8 mouse cellular contexts compared by ENCODE assay signal in the genomic region with DNA sequence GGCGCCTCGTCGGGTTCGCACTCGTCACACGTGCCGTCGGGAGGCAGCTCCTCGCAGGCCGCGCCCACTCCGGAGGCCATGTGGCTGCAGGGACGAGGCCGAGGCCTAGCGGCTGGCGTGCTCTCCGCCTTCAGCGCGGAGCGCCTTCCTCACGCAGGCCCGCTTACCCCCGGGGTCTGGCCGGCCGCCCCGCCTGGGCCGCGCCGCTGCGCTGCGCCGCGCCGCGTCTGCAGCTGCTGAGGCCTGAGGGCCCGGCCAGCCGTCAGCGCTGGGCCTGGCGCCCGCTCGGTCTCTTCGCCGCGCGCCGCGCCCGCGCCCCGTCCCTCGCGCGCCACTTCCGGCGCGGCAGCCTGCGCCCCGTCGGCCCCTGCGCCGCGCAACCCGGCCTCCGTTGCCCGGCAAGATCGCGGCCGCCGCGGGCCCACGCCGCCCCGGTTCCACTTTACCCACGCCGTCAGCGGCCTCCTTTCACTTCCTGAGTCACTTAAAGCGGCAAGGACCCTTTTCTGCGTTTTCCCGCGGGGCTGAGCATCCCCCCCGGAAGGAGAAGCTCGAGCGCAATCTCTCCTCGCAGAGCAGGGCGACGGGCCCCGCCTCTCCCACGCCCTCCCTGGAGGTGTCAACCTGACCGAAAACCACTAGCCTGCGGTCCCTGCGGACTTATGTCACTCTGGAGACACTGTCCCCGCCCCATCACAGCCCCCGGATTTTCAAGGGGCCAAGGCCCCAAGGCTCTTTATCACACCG. TPM values are rescaled to one million over a fixed set of nuclear protein-coding genes. Genes with fewer than 3 reads are reported as not detected.
DNase-seq lines count a peak whose midpoint lies in the region; ATAC-seq and TF ChIP-seq lines count a peak whose summit lies in the region.

No protein-coding gene starts in this region.

- WGBS in hindbrain, postnatal 0 days, result 4% methylated on average over 93 of the region's 94 CpGs
- whole genome bisulfite sequencing in macrophage (ENCODE audit: missing documents), result under 1% methylated on average over 87 of the region's 94 CpGs

- no peaks in the 10 kb centered on the region for H3K27me3 ChIP-seq in hindbrain, postnatal 0 days (ENCODE audit: insufficient read depth, low read length)

- peak overlapping the region; percentile 91 for H3K9ac ChIP-seq in hindbrain, postnatal 0 days (replicated peaks; ENCODE audit: low read length)

- H3K4me2 ChIP-seq in hindbrain, postnatal 0 days (ENCODE audit: low read depth, low read length), result peak overlapping the region; percentile 73

- intact Hi-C loops in gastrocnemius, adult 2 months (cut with DNase I), result loop anchor here (5.0 to 10.0 kb wide), 4 partner anchors 52 to 1624 kb away; partner anchors contain the start of genes 4931422A03Rik, Fbxo3 and Fjx1
- intact Hi-C loops in left cerebral cortex, adult 2 months (cut with DNase I), result loop anchor here (2.0 to 5.0 kb wide), 2 partner anchors 50 to 98 kb away; no protein-coding TSS in a partner anchor

- peak; percentile 89 for DNase-seq in gastrocnemius, adult 2 months
- peak; percentile 94 for DNase-seq in hindbrain, postnatal 0 days (ENCODE audit: low spot score)
- DNase-seq in left cerebral cortex, adult 2 months (ENCODE audit: extremely low spot score in 1 of 2, low spot score in 2 of 2), result peak; percentile 89
- DNase-seq in retina, postnatal 7 days (ENCODE audit: low read depth, low spot score), result peak; percentile 76
- DNase-seq in urinary bladder, adult 18-20 months (ENCODE audit: low spot score in 2 of 2), result peak; percentile 81 to 88

- H3K9me3 ChIP-seq in hindbrain, postnatal 0 days (ENCODE audit: low read length), result no peaks in the 10 kb centered on the region

- peak; percentile 82 for ATAC-seq in activated CD4-positive, CD25-positive, alpha-beta regulatory T cell, adult 4 months
- ATAC-seq in common myeloid progenitor, adult 5-6 weeks (replicated peaks; ENCODE audit: low read depth, poor library complexity, severe bottlenecking), result peak; percentile 94
- ATAC-seq in hindbrain, postnatal 0 days, result peak; percentile 94

- no peak for TF ChIP-seq CTCF in gastrocnemius, adult 2 months (IDR thresholded peaks at IDR 0.05)
- TF ChIP-seq CTCF in hindbrain, postnatal 0 days (IDR thresholded peaks at IDR 0.05; ENCODE audit: low read depth), result no peak
- TF ChIP-seq CTCF in left cerebral cortex, adult 2 months (IDR thresholded peaks at IDR 0.05), result no peak

- H3K79me2 ChIP-seq in macrophage (ENCODE audit: inconsistent target), result peaks cover 43% of the 10 kb centered on the region

- peak overlapping the region; percentile 89 for H3K27ac ChIP-seq in gastrocnemius, adult 2 months
- H3K27ac ChIP-seq in hindbrain, postnatal 0 days, result peak overlapping the region; percentile 94
- peak overlapping the region; percentile 95 for H3K27ac ChIP-seq in left cerebral cortex, adult 2 months
- H3K27ac ChIP-seq in macrophage, result no peak overlapping the region

- no peaks in the 10 kb centered on the region for H3K36me3 ChIP-seq in hindbrain, postnatal 0 days (ENCODE audit: insufficient read depth, low read length)
- H3K36me3 ChIP-seq in macrophage (ENCODE audit: inconsistent target), result no peaks in the 10 kb centered on the region

- peaks cover 14% of the 10 kb centered on the region for H3K4me1 ChIP-seq in hindbrain, postnatal 0 days (ENCODE audit: insufficient read depth, low read length)

- peak overlapping the region; percentile 90 for H3K4me3 ChIP-seq in gastrocnemius, adult 2 months
- peak overlapping the region; percentile 60 for H3K4me3 ChIP-seq in hindbrain, postnatal 0 days (ENCODE audit: low read length)
- H3K4me3 ChIP-seq in left cerebral cortex, adult 2 months, result peak overlapping the region; percentile 74
- H3K4me3 ChIP-seq in macrophage (ENCODE audit: inconsistent target), result peak overlapping the region; percentile 28

RNA-seq across cellular contexts. Expression of gene Trim44, which starts 6.8 kb away (rescaled TPM):
- 1 to 10 TPM; 5.7 to 6.8 TPM for polyA plus RNA-seq in activated CD4-positive, CD25-positive, alpha-beta regulatory T cell, adult 4 months (2017; shearing (Covaris generic))
- total RNA-seq in common myeloid progenitor, adult 5-6 weeks (2017), result 51.6 and 69.2 TPM in 2 replicates
- 10 to 100 TPM; 15.9 to 17.1 TPM for total RNA-seq in gastrocnemius, adult 2 months (2021)
- 78.2 and 87.6 TPM in 2 replicates for total RNA-seq in hindbrain, postnatal 0 days (2014; rRNA removed)
- polyA plus RNA-seq in hindbrain, postnatal 0 days (2015; fragmentation: Nextera tagmentation; extraction: Ambion mirVana), result 42.2 and 44.1 TPM in 2 replicates
- 100 to 1,000 TPM; 182 to 183 TPM for total RNA-seq in left cerebral cortex, adult 2 months (2021)
- total RNA-seq in macrophage (2018; cell fraction: chromatin; rRNA removed), result 10 to 100 TPM; 12.3 to 68.1 (median 40.0) TPM
- 10 to 100 TPM; 24.0 to 36.6 (median 30.0) TPM for total RNA-seq in macrophage (2018; cell fraction: cytosol; rRNA removed)
- total RNA-seq in macrophage (2018; cell fraction: nucleus; rRNA removed), result 10 to 100 TPM; 16.9 to 73.6 (median 45.3) TPM
- polyA plus RNA-seq in macrophage (2018), result 22.0 to 40.5 TPM (median 37.0 TPM) in 3 replicates

RNA-seq across cellular contexts. Expression of gene Fjx1, which starts 51.5 kb away (rescaled TPM):
- polyA plus RNA-seq in activated CD4-positive, CD25-positive, alpha-beta regulatory T cell, adult 4 months (2017; shearing (Covaris generic)), result not detected
- total RNA-seq in common myeloid progenitor, adult 5-6 weeks (2017), result 0.10 and 0.23 TPM in 2 replicates
- under 1 TPM; 0.36 to 0.53 TPM for total RNA-seq in gastrocnemius, adult 2 months (2021)
- total RNA-seq in hindbrain, postnatal 0 days (2014; rRNA removed), result 77.8 and 92.0 TPM in 2 replicates
- polyA plus RNA-seq in hindbrain, postnatal 0 days (2015; fragmentation: Nextera tagmentation; extraction: Ambion mirVana), result 27.2 and 30.1 TPM in 2 replicates
- total RNA-seq in left cerebral cortex, adult 2 months (2021), result 10 to 100 TPM; 57.3 to 62.8 TPM
- under 1 TPM in 4 of 26 experiments, not detected in 22; 0.37 to 0.92 (median 0.54) TPM for total RNA-seq in macrophage (2018; cell fraction: chromatin; rRNA removed)
- total RNA-seq in macrophage (2018; cell fraction: cytosol; rRNA removed), result under 1 TPM in 8 of 26 experiments, not detected in 18; 0.03 to 0.94 (median 0.20) TPM
- under 1 TPM in 7 of 26 experiments, not detected in 19; 0.29 to 0.68 (median 0.45) TPM for total RNA-seq in macrophage (2018; cell fraction: nucleus; rRNA removed)
- not detected in 3 replicates for polyA plus RNA-seq in macrophage (2018)

Comparison
In these comparisons a context has a peak if more than half of its experiments do, and no peak if none do; other contexts are left out.
1. H3K4me3 ChIP-seq: peak in every context shown above with its lines; median percentile 90 in gastrocnemius, adult 2 months; 74 in left cerebral cortex, adult 2 months; 60 in hindbrain, postnatal 0 days; 28 in macrophage.
2. RNA of gene Fjx1, which starts 51.5 kb away (total RNA-seq): 77.8 to 92.0 TPM in hindbrain, postnatal 0 days and 57.3 to 62.8 TPM in left cerebral cortex, adult 2 months; 0.36 to 0.53 TPM in gastrocnemius, adult 2 months and 0.10 to 0.23 TPM in common myeloid progenitor, adult 5-6 weeks; every median in the first group is over 10 times any median in the second.
3. Peak in every context shown above with its lines, with median percentiles within 50 percentile points of each other: ATAC-seq and DNase-seq.